Mouse (Mus musculus): Measurements from ENCODE around the gene Rnaseh2a. TPM values are rescaled to one million over a fixed set of nuclear protein-coding genes. Genes with fewer than 3 reads are reported as not detected.

The Rnaseh2a gene
- polyA plus RNA-seq (2017; shearing (Covaris generic)): 59.4 TPM

DNA sequence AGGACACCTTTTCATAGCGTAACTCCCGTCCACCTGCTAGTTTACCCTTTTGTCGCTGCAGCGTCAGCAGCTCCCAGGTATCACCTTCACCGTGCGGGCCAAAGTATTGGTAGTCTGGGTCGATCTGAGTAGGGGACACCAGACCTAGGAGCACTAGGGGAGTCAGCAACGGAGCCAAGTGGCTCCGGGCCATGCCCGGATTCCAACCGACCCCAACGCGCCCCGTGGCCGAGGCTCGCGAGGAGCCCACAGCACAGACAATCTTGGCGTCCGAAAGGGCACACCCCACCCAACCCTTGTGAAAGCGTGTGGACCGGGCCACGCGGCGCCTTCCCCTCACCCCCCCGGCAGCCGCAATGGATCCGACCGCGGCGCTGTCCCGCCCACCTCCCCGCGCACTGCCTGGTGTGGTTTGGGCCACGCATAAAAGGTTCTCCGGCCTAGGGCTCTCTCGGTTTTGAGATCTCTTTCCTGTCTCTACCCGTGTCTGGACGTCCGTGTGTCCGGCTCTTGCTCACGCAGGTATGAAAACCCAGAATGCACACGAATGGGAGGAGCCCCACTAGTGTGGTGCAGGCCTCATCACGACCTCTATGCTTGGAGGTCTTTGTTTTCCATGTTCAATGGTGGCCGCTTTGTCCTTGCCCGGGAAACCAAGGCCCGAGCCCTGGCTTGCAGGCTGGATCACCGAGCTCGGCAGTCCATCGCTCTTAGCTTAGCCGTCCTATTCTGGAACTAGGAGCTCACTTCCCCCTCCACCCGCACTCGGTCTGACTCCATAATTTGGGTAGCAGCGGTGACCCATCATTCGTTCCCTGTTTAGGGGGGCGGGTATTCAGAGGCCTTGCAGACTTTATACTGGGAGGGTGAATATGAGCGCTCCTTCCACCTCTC lies at the start of gene Rnaseh2a, which contains the start of the genes Gm49661 and Prdx2:
TSS of gene Rnaseh2a (minus strand) at position 527 of the 894 bp plus-strand sequence.
TSS of gene Gm49661 (minus strand) at position 193 of the 894 bp plus-strand sequence.
TSS of gene Prdx2 (plus strand) at position 347 of the 894 bp plus-strand sequence.

DNA sequence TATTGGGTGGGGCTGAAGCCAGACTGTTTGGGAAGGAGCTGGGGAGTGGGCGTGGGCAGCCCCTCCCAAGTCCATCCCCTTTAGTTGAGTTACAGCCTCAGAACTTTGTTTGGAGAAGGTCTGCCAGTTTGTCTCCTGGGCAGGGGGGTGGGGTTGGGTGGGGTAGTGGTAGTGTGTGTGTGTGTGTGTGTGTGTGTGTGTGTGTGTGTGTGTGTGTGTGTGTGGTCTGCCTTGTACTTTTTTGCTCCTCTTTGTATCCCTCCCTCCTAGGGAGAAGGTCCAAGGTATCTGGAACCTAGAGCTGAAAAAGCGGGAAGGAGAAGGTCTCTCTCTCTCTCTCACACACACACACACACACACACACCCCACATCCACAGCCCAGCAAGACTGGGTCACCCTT lies 44.9 kb upstream of the Rnaseh2a start, which contains the start of gene Best2:
TSS of gene Best2 (minus strand) at position 101 of the 400 bp plus-strand sequence.

DNA sequence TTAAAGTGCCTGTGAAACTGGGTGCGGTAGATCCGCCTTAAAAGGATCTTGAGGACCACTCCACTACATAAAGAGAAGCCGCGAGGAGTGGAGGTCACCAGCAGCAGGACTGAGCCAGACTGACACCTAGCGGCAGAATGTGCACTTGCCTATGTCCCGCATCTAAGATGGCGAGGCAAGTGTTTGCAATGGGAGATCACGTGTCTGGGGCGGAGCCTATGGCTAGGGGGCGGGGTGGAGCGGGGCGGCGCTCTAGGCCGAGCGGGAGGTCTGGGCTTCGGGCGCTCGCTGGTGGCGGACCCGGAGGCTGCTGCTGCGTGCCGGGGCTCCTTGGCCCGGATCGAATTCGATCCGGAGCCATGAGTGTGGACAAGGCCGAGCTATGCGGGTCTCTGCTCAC lies 20.8 kb upstream of the Rnaseh2a start, which contains the start of gene Hook2:
TSS of gene Hook2 (plus strand) at position 255 of the 400 bp plus-strand sequence.

DNA sequence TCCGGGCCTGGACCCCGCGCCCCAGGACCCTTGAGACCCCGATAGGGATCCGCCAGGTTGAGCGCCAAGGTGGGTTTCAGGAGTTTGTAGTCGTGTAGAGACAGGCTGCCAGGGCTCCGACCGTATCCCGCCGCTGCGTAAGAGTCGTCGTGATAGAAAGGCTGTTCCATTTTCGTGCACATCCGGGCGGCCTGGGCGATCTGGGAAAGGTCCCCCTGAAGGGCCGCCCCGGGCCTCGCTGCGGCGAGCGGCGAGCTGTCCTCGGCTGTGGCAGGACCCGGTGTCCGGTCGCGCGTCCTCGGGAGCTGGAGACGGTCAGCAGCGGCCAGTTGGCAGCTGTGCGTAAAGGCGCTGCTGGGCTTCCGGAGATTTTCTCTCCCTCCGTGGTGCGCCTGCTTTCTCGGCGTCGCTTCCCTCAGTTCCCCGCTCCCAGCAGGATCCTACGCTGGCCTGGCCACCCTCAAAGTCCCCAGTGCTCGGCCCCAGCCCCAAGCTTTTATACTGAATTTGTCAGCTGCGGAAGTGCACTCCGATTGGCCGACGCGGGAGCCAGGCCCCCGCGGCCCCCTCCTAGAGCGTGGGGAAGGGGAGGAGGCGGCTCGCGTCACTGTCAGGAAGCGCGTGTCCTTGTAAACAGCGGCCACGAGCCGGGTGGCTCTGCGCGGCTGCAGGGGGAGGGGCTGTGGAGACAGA lies 8.8 kb upstream of the Rnaseh2a start, which contains the start of gene Junb:
TSS of gene Junb (minus strand) at position 471 of the 693 bp plus-strand sequence.

DNA sequence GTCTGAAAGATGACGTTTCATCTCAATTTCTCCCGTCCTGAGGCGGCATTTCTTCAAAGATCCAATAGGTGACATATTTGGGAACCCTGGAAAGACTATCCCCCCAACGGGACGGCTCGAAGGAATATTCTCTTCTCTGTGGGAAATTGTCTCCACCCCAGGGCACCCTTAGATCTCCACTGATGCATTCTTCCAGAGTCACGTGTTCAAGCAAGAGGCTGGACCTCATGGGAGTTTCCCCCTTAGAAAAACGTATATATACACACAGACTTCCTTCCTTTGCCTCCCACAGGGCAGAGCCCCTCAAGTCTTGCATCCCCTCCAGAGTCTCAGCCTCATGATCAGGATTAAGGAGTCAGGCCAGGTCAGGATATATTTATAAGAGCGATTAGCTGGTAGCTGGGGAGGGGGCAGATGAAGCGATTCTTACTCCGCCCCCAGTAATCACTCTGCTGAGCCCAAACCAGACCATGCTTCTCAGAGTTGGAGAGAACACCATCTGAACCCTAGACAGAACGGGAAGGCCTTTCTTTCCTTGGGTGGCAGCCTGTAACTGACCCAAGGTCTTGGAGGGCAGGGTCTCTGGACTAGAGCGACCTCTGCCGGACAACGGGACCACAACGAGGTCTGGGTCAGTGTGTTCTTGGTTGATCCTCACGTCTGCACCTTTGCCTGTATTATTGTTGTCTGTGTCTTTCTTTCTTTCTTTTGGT lies 22.9 kb downstream of the Rnaseh2a start, which contains the start of gene Rtbdn:
TSS of gene Rtbdn (plus strand) at position 464 of the 713 bp plus-strand sequence.

DNA sequence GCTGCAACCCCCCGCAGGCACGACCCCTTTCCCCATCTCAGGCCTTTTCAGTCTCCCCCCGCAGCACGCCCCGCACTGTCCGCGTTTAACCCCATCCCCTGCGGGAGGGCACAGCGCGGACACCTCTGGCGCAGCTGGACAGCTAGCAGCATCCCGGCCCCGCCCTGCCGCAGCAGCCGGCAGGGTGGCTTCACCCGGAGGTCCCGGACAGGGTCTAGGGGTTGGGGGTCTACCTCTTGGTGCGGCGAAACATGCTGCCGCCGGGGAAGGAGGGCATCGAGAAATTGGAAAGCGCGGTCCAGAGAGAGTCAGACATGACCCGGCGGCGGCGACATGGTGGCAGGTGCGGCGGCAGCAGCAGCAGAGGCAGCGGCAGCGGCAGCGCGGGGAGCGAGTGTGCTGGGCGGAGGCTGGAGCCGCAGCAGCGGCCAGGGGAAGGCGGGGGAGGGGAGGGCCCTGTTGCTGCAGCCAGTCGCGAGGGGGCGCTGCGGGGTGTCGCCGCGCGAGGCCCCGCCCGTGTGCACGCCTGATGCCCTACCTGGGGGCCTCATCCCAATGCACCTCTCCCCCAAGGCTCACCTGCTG lies 32.5 kb downstream of the Rnaseh2a start, which contains the start of gene Mast1:
TSS of gene Mast1 (minus strand) at position 398 of the 585 bp plus-strand sequence.

DNA sequence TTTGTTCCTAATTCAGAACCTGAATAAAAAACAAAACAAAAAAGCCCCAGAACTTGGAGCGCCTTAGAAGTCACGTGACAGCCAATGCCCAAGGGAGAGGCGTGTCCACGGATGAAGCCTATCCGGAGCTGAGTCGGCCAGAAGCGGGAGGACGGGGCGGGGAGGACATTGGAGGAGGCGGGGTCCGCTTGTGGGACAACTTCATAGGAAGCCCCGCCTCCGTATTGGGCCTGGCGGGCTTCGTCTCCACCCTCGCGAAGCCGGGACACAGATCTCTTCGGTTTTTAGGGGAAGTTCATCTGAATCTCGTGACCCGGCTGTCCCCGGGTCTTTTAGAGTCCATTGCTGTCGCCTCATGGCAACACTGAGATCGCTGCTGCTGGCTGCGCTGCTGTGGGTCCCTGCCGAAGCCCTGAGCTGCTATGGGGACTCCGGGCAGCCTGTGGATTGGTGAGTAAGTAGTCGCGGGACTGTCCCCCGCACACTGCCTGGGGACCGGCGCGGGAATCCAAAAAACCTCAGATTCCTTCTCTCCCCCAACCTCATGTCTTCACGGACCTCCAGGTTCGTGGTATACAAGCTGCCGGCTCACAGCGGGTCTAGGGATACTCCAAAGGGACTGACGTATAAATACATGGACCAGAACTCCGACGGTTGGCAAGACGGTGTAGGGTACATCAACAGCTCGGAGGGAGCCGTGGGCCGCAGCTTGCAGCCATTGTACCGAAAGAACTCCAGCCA lies 61.0 kb downstream of the Rnaseh2a start, which contains the start of gene Dnase2a:
TSS of gene Dnase2a (plus strand) at position 140 of the 741 bp plus-strand sequence.

Other genes starting within 250 kb of the Rnaseh2a start
- gene G430095P16Rik, start 246.8 kb downstream of the Rnaseh2a start, polyA plus RNA-seq (2017; shearing (Covaris generic)): 8.6 TPM
- 12.2 TPM for gene Nfix, start 169.4 kb downstream of the Rnaseh2a start, polyA plus RNA-seq (2017; shearing (Covaris generic))
- 3.3 TPM for gene Dand5, start 146.9 kb downstream of the Rnaseh2a start, polyA plus RNA-seq (2017; shearing (Covaris generic))
- 19.6 TPM for gene Gadd45gip1, start 138.2 kb downstream of the Rnaseh2a start, polyA plus RNA-seq (2017; shearing (Covaris generic))
- gene Rad23a, start 129.1 kb downstream of the Rnaseh2a start, polyA plus RNA-seq (2017; shearing (Covaris generic)): 113 TPM
- 547 TPM for gene Calr, start 122.8 kb downstream of the Rnaseh2a start, polyA plus RNA-seq (2017; shearing (Covaris generic))
- 59.5 TPM for gene Farsa, start 112.8 kb downstream of the Rnaseh2a start, polyA plus RNA-seq (2017; shearing (Covaris generic))
- 5.3 TPM for gene Syce2, start 97.7 kb downstream of the Rnaseh2a start, polyA plus RNA-seq (2017; shearing (Covaris generic))
- gene Gcdh, start 75.8 kb downstream of the Rnaseh2a start, polyA plus RNA-seq (2017; shearing (Covaris generic)): 22.4 TPM
- gene Klf1, start 67.8 kb downstream of the Rnaseh2a start, polyA plus RNA-seq (2017; shearing (Covaris generic)): 0.57 TPM
- 5.6 TPM for gene Dnase2a, start 61.2 kb downstream of the Rnaseh2a start, polyA plus RNA-seq (2017; shearing (Covaris generic))
- gene Mast1, start 32.4 kb downstream of the Rnaseh2a start, polyA plus RNA-seq (2017; shearing (Covaris generic)): 0.24 TPM
- gene Rtbdn, start 22.8 kb downstream of the Rnaseh2a start, polyA plus RNA-seq (2017; shearing (Covaris generic)): not detected
- not detected for gene Gm49661, start 334 bp downstream of the Rnaseh2a start, polyA plus RNA-seq (2017; shearing (Covaris generic))
- gene Prdx2, start 180 bp downstream of the Rnaseh2a start, polyA plus RNA-seq (2017; shearing (Covaris generic)): 110 TPM
- gene Junb, start 9.0 kb upstream of the Rnaseh2a start, polyA plus RNA-seq (2017; shearing (Covaris generic)): 7,373 TPM
- 17.9 TPM for gene Hook2, start 20.8 kb upstream of the Rnaseh2a start, polyA plus RNA-seq (2017; shearing (Covaris generic))
- gene Best2, start 44.8 kb upstream of the Rnaseh2a start, polyA plus RNA-seq (2017; shearing (Covaris generic)): not detected
- 29.1 TPM for gene Asna1, start 55.5 kb upstream of the Rnaseh2a start, polyA plus RNA-seq (2017; shearing (Covaris generic))
- gene Trir, start 57.1 kb upstream of the Rnaseh2a start, polyA plus RNA-seq (2017; shearing (Covaris generic)): 198 TPM
- 25.2 TPM for gene Tnpo2, start 67.1 kb upstream of the Rnaseh2a start, polyA plus RNA-seq (2017; shearing (Covaris generic))
- 6.5 TPM for gene Fbxw9, start 90.3 kb upstream of the Rnaseh2a start, polyA plus RNA-seq (2017; shearing (Covaris generic))
- not detected for gene Gm5741, start 98.2 kb upstream of the Rnaseh2a start, polyA plus RNA-seq (2017; shearing (Covaris generic))
- 89.1 TPM for gene Dhps, start 102.0 kb upstream of the Rnaseh2a start, polyA plus RNA-seq (2017; shearing (Covaris generic))
- gene Wdr83os, start 111.0 kb upstream of the Rnaseh2a start, polyA plus RNA-seq (2017; shearing (Covaris generic)): 134 TPM
- gene Wdr83, start 111.5 kb upstream of the Rnaseh2a start, polyA plus RNA-seq (2017; shearing (Covaris generic)): 18.9 TPM
- 93.4 TPM for gene Man2b1, start 113.5 kb upstream of the Rnaseh2a start, polyA plus RNA-seq (2017; shearing (Covaris generic))
- gene Zfp791, start 153.3 kb upstream of the Rnaseh2a start, polyA plus RNA-seq (2017; shearing (Covaris generic)): not detected
- gene Cks1brt, start 182.2 kb upstream of the Rnaseh2a start, polyA plus RNA-seq (2017; shearing (Covaris generic)): not detected